Mouse (Mus musculus) ovary, postnatal 14 days (tissue): ENCODE results near the gene Clasp1.

Source experiments
- DNase-seq: peaks from one replicate; pipeline ENCODE4 v3.0.0; 2022; ENCODE audit warnings: low spot score

Gene Clasp1

DNA sequence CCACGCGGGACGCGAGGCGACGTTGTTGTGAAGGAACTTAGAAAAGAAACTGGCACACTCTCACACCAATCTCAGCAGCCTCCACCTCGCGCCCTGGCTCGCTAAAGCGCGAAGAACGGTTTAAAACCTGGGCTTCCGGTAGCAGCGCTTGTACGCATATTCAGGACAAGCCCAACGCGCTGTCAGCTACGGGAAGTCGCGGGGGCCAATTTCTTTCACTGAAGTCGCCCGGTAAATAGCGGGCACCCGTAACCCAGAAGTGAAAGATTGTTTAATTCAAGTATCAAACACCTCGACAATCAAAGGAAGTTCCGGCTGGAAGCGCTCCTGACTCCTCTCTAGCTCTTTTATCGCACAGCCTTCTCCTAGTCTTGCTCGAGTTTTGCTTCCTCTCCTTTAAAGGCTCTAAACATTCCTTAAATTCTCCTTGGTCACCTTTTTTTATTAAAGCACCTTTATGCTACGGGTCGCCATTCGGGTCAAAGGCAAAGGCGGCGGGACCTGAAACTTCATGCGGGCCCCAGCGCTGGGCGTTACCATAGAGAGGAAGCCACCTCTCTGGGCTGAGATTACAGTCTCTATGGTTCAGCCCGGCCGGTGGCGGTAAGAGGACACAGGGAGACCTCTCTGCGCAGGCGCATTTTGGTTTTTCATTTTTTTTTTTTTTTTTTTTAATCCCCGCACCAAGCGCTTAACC, at the start of gene Clasp1:
Clasp1 (plus strand) TSS at position 302 of the 697 bp plus-strand sequence.
- peak; percentile 84 for DNase-seq

- DNase-seq, result no peak
Observed at GRCm38 (mm10) chr1:118343649-118344435, 45.0 kb upstream of the Clasp1 start.

- no peak for DNase-seq
Observed at GRCm38 (mm10) chr1:118349922-118350321, 38.9 kb upstream of the Clasp1 start.

GRCm38 (mm10) chr1:118359071-118359761, 29.6 kb upstream of the Clasp1 start:
- no peak for DNase-seq

GRCm38 (mm10) chr1:118367970-118368369, 20.9 kb upstream of the Clasp1 start:
- DNase-seq, result no peak

- DNase-seq, result no peak
Observed at GRCm38 (mm10) chr1:118368721-118369461, 20.0 kb upstream of the Clasp1 start.

- no peak for DNase-seq
Observed at GRCm38 (mm10) chr1:118377784-118378183, 11.1 kb upstream of the Clasp1 start.

GRCm38 (mm10) chr1:118380105-118380786, 8.6 kb upstream of the Clasp1 start:
- no peak for DNase-seq

DNA sequence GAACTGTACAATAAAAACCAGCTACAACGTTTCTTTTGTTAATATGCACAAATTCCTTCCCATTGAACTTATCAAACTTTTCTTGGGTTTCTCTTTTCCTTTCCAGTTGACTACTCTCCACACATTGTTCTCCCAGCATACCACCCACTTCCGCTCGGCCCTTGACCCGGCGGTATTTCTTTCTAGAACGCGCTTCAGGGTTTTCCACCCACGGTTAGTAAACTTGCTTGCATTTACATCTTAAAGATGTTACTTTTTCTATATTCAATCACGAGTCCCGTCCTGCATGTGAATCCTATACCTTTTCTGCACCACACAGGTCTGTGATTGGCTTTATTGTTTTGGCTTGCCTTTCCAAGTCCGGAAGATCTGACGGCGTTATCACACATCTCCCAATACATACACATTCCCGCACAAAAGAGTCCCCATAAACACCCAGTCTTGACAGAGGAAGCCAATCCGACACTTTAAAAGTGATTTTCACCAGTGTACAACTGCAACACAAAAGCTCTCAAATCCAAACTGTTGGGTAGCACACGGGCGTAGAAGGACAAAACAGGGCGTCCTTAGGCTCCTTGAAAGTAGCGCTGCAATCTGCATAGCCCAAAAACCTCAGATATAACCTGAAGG, 616 bp upstream of the Clasp1 start:
- peak; percentile 44 for DNase-seq

DNA sequence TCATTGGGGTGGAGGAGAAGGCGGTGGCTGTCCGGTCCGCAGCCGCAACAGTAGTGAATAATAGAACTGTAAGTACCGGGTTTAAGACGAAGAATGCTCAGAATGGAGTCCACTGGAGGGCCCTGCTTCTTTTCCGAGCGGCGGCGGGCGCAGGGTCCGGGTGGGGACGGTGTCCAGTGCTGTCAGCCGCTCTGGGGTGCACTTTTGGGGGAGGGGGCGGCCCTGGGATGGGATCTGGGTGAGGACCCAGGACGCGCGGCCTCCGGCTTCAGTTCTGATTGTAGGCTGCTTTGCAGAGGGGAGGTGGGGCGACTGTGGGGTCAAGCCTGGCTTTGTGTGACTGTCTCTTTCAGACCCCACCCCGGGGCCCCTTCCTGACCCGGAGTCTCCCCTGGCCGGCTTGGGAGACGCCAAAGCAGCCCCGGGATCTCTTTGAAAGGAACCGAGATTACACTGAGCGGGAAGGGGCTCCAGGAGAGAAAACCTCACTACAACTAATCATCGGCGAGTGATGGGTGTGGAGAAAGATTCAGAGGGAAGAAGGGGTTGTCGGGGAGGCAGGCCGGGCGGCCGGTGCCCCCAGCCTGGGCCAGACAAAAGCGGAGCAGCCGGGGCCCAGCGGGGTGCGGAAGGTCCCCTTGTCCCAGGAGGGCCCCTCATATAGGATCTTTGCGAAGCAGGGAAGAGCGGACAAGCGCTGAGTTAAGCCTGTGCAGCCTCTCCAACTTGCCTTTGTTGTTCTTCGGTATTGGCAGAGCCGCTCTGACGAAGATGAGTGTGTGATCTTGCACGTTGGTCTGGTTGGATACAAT, 802 bp downstream of the Clasp1 start:
- DNase-seq, result no peak

GRCm38 (mm10) chr1:118390266-118390660, 1.4 kb downstream of the Clasp1 start:
- no peak for DNase-seq

DNA sequence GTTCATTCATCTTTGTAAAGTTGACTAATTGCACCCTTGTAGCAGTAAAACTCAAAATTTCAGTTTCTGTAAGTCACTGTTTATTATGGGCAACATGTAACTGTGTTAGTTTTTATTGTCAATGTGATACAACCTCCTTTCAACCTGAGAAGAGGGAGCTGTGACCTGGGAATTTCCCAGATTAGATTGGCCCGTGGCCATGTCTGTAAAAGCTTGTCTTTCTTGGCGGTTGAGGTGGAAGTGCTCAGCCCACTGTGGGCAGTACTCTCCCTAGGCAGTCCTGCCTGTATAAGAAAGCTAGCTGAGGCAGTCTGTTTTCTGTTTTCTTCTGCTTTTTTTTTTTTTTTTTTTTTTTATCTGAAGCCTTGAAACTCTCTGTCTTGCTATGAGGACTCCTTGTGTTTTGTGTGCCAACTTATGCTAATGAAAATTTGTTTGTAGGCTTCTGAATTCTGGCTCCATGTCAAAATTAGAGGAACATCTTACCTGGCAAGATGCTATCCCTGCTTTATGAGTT, 2.1 kb downstream of the Clasp1 start:
- DNase-seq, result no peak

DNA sequence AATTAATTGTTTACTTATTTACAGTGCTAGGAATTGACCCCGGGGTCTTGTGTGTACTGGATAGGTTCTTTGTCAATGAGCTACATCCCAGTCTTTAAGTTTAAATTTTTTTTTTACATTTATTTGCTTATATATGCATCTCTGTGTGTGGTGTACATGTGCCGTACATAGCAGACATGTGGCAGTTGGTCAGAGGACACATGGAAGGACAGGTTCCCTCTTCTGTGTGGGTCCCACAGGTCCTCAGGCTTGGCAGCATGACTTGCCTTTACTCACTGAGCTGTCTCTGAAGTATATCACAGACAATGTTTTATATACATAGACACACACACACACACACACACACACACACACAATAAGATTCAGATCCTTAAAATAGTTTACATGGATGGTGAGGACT, 3.4 kb downstream of the Clasp1 start:
- DNase-seq, result no peak

GRCm38 (mm10) chr1:118393916-118394315, 5.1 kb downstream of the Clasp1 start:
- DNase-seq, result no peak

DNA sequence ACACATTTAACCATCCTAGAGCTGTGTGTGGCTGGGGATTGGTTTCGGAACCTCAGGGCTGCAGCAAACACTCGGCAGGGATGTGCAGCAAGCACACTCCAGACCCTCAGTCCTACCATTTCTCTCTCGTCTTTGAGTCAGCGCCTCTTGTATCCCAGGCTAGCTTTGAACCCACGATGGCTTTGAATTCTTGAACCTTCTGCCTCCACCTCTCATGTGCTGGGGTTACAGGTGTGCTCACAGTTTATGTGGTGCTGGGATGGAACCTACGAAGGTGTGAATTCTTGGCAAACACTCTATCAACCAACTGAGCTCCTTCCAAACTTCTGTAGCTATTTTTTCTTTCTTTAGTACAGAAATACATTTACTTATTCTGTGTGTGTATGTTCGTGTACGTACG, 9.0 kb downstream of the Clasp1 start:
- DNase-seq, result no peak

DNA sequence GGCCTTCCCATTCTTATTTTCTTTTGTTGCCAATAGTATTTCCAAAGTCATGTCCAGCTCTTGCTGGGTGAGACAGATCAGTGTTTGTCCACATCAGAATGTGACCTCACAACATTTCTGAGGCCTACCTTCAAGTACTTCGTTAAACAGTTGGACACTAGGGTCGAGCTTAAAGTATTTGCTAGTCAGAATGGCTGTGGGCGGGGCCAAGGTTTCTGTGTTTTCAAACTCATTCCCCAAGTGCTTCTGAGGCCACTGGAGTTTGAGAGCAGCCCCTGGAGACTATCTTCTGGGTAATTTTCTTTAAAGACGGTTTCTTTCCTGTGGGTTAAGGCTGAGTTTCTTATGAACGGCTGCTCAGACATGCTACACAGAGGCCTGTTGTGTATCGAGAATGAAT, 9.7 kb downstream of the Clasp1 start:
- no peak for DNase-seq

GRCm38 (mm10) chr1:118399625-118400310, 10.9 kb downstream of the Clasp1 start:
- no peak for DNase-seq

- no peak for DNase-seq
Observed at GRCm38 (mm10) chr1:118401991-118402390, 13.1 kb downstream of the Clasp1 start.

- DNase-seq, result no peak
Observed at GRCm38 (mm10) chr1:118402556-118402955, 13.7 kb downstream of the Clasp1 start.
